Mouse (Mus musculus) liver, embryonic 14.5 days (tissue): ENCODE measurements around the gene Oxnad1. TPM values are rescaled to one million over a fixed set of nuclear protein-coding genes. Genes with fewer than 3 reads are reported as not detected.
"Not testable (repeated sequence)": the region's sequence is repeated elsewhere in the genome, so short reads cannot be mapped to it uniquely, and the experiment has no call there.

ENCODE experiments used
- ATAC-seq: fragments of 200-750 bp; cut with Nextera tagmentation; 2 replicates; pipeline ENCODE4 v1.8.0; 2017; ENCODE audit warnings: moderate number of reproducible peaks, mild to moderate bottlenecking, moderate library complexity; ENCODE audit not compliant: insufficient read depth
- DNase-seq, 3 experiments: peaks; one replicate each; pipeline ENCODE4 v3.0.0-alpha.2; 2012 to 2013; ENCODE audit warnings: low read depth in 3 of 3, low spot score in 3 of 3
- H3K27ac ChIP-seq: fragments of 300-500 bp; sonication (generic); 2 replicates; pipeline ENCODE4 v1.5.1; 2014; ENCODE audit warnings: moderate library complexity, mild to moderate bottlenecking, control low read depth, inconsistent platforms
- H3K27me3 ChIP-seq: fragments of 300-500 bp; sonication (generic); 2 replicates; pipeline ENCODE4 v1.6.1; 2014; ENCODE audit warnings: mild to moderate bottlenecking, low read length, moderate library complexity; ENCODE audit not compliant: control insufficient read depth, insufficient read depth
- H3K36me3 ChIP-seq: fragments of 300-500 bp; sonication (generic); replicated peaks from 2 replicates; pipeline ENCODE4 v1.6.1; 2014; ENCODE audit warnings: low read depth; ENCODE audit not compliant: control insufficient read depth, insufficient read depth
- H3K4me1 ChIP-seq, 2 experiments: fragments of 200-500 bp in 1 of 2; fragments of 300-500 bp in 1 of 2; sonication (generic) in 1 of 2; replicated peaks; 2 replicates each; pipeline ENCODE4 v1.6.1; 2012 to 2014; ENCODE audit warnings: antibody characterized with exemption in 1 of 2, inconsistent platforms in 1 of 2, low read length in 1 of 2; ENCODE audit not compliant: control insufficient read depth in 2 of 2, insufficient read depth in 2 of 2
- H3K4me2 ChIP-seq: fragments of 300-500 bp; sonication (generic); 2 replicates; pipeline ENCODE4 v1.6.1; 2014; ENCODE audit warnings: low read depth, mild to moderate bottlenecking, control low read depth, moderate library complexity
- H3K4me3 ChIP-seq, 2 experiments: fragments of 200-500 bp in 1 of 2; fragments of 300-500 bp in 1 of 2; sonication (generic) in 1 of 2; 2 replicates each; pipeline ENCODE4 v1.5.1; 2012 to 2014; ENCODE audit warnings: low read depth in 2 of 2, low read length in 2 of 2, mild to moderate bottlenecking in 2 of 2, control low read depth in 1 of 2, inconsistent platforms in 1 of 2, moderate library complexity in 1 of 2; ENCODE audit not compliant: insufficient read depth in 1 of 2
- H3K9ac ChIP-seq: fragments of 300-500 bp; sonication (generic); replicated peaks from 2 replicates; pipeline ENCODE4 v1.6.1; 2014; ENCODE audit warnings: mild to moderate bottlenecking, control low read depth, moderate library complexity
- H3K9me3 ChIP-seq: fragments of 300-500 bp; sonication (generic); 2 replicates; pipeline ENCODE4 v1.6.1; 2016; ENCODE audit warnings: low read length, mixed read lengths; ENCODE audit not compliant: control insufficient read depth
- CTCF ChIP-seq: IDR thresholded peaks from 2 replicates; pipeline ENCODE4 v1.5.1; 2016; ENCODE audit warnings: antibody characterized with exemption, low read depth, control low read depth
- EP300 ChIP-seq: IDR thresholded peaks from 2 replicates; pipeline ENCODE4 v1.6.1; 2016; ENCODE audit warnings: antibody characterized with exemption, low read depth
- WGBS: fragments of 180-500 bp; shearing (Covaris S2); extraction: QIAGEN DNeasy Blood & Tissue Kit; methylation state at CpG from one replicate; pipeline ENCODE4 v1.1.7; 2014; ENCODE audit not compliant: insufficient replicate concordance; 5-methylcytosine and 5-hydroxymethylcytosine counted together
- polyA plus RNA-seq, 2 experiments: library from polyadenylated mRNA; depleted of rRNA in 1 of 2; stranded (reverse) in 1 of 2; unstranded in 1 of 2; fragments of >200 nt; fragmentation: Nextera tagmentation in 1 of 2; extraction: Ambion mirVana in 1 of 2; gene quantifications; 2 replicates each; pipeline versions ENCODE4 v1.2.1 to v1.2.3; 2012 to 2014

Oxnad1 gene
- polyA plus RNA-seq, 2 experiments: 12.9 to 14.2 TPM

GRCm38 (mm10) chr14:32103556-32103955 is 18.4 kb downstream of the Oxnad1 start:
- DNase-seq (no peak), ATAC-seq (no peak)
- H3K4me1 ChIP-seq: peaks cover 0 to 3% of the 10 kb centered on the region in 2 experiments; a peak in 2 of 4 replicates
- 85% methylated on average over 4 of the region's 4 CpGs for WGBS
- H3K27me3 ChIP-seq: no peaks in the 10 kb centered on the region
- H3K4me3 ChIP-seq: no peak overlapping the region
- peaks cover 27% of the 10 kb centered on the region for H3K36me3 ChIP-seq
- no peak overlapping the region for H3K4me2 ChIP-seq
- no peaks in the 10 kb centered on the region for H3K9me3 ChIP-seq
- no peak overlapping the region for H3K27ac ChIP-seq
- TF ChIP-seq EP300 (no peak), CTCF (no peak)
- no peak overlapping the region for H3K9ac ChIP-seq

DNA sequence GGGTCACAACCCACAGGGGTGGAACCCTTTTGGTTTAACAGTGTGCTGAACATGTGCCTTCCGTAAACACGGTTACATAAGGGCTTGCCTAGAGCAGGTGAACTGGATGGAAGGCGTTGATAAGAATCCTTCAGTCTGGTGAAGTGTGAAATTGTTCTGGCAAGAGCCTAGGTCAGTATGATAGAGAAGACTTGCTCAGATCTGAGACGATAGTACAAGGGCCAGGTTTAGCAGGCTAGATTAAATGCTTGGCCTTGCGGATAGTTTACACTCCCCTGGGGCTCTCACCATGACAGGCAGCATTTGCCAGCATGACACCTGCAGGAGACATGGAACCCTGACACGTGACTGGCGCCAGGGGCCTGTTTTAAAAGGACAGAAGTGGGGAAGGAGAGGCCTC is 20.5 kb downstream of the Oxnad1 start:
- H3K4me1 ChIP-seq: peaks cover 0 to 3% of the 10 kb centered on the region in 2 experiments; a peak in 2 of 4 replicates
- no peaks in the 10 kb centered on the region for H3K9me3 ChIP-seq
- TF ChIP-seq CTCF (no peak), EP300 (no peak)
- H3K27ac ChIP-seq: no peak overlapping the region
- H3K9ac ChIP-seq: no peak overlapping the region
- WGBS: 49% methylated on average over 7 of the region's 7 CpGs
- H3K4me3 ChIP-seq: no peak overlapping the region
- H3K4me2 ChIP-seq: no peak overlapping the region
- DNase-seq: no peak
- H3K27me3 ChIP-seq: no peaks in the 10 kb centered on the region
- peaks cover 6% of the 10 kb centered on the region for H3K36me3 ChIP-seq
- ATAC-seq: no peak

DNA sequence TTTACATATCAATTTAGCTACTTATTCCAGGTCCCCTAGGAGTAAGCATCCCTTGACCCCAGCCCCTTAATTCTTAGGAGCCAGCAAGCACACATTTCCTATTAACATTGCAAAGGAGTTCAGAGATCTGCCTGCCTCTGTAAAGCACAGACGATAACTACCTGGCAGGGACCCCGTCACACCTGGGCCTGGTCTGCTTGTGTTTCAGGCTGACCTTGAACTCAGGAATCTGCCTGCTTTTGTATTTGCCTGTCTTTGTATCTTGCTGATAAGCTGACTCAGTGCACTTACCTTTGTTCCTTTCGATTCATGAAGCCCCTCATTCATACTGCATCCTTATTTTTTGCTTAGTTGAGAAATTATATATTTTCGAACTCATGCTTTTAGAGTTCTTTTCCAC is 21.7 kb downstream of the Oxnad1 start:
- H3K27me3 ChIP-seq: no peaks in the 10 kb centered on the region
- WGBS: 72% methylated on average over 4 of the region's 4 CpGs
- no peak overlapping the region for H3K4me3 ChIP-seq
- H3K27ac ChIP-seq: no peak overlapping the region
- H3K9ac ChIP-seq: no peak overlapping the region
- ATAC-seq (no peak), DNase-seq (no peak)
- peaks cover 0 to 3% of the 10 kb centered on the region in 2 experiments; a peak in 2 of 4 replicates for H3K4me1 ChIP-seq
- no peak overlapping the region for H3K4me2 ChIP-seq
- TF ChIP-seq EP300 (no peak), CTCF (no peak)
- peaks cover 4% of the 10 kb centered on the region; the same call in 1 of the 2 replicates for H3K36me3 ChIP-seq
- H3K9me3 ChIP-seq: no peaks in the 10 kb centered on the region

GRCm38 (mm10) chr14:32112124-32112523 is 26.9 kb downstream of the Oxnad1 start:
- not testable (repeated sequence) for H3K27me3 ChIP-seq, H3K4me2 ChIP-seq, H3K4me1 ChIP-seq, DNase-seq, ATAC-seq, H3K4me3 ChIP-seq, H3K27ac ChIP-seq, H3K9me3 ChIP-seq, H3K9ac ChIP-seq, H3K36me3 ChIP-seq
- 77% methylated on average over 10 of the region's 10 CpGs for WGBS

DNA sequence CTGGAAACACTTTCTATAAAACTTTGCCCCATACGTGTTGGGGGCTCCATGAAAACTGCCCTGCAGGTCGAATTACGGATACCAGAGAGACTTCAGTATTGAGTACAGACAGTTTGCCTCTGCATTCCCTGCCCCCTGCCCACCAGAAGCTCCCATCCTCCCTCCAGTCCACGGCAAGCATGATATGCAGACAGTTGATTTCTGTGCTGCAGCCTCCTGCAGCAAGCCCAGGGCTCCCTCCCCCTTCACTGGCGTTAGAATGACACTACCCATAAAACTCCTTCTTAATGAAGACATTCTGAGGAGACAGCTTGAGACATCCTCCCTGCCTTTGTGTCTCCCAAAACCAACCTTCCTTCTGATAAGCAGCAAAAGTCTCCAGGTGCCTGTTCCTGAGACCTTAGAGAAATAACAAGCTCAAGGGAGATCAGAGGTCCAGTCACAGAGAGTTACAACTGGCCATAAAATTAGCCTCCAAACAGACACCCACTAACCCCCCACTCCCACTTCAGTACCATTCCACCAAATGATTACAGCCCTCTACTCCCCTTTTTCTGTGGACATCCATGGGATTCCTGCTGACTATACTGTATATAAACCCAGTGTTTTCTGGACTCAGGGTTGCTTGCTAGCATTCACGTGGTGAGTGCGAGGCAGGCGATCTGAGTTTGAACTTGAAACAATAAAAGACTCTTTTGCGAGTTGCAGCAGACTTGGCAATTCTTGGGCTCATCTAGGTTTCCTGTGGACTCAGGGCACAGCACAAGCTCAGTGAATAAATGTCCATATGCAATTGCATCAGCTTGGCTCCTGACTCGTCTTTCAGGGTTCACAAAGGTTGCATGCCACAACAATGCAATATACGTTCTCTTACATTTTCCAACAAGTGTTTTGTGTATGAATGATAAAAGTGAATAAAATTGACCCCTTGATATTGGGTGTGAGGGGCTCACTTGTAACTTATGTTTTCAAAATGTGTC is 36.1 kb downstream of the Oxnad1 start:
- ATAC-seq (no peak), DNase-seq (no peak)
- TF ChIP-seq CTCF (no peak), EP300 (no peak)
- Histone ChIP-seq H3K36me3 (no peaks in the 10 kb centered on the region), H3K4me1 (no peaks in the 10 kb centered on the region), H3K27ac (no peak overlapping the region), H3K9ac (no peak overlapping the region), H3K9me3 (no peaks in the 10 kb centered on the region), H3K27me3 (no peaks in the 10 kb centered on the region), H3K4me3 (no peak overlapping the region), H3K4me2 (no peak overlapping the region)
- WGBS: 63% methylated on average over 11 of the region's 11 CpGs
